Mouse (Mus musculus): ENCODE data around the gene Btbd11.
"Not testable (repeated sequence)": the region's sequence is repeated elsewhere in the genome, so short reads cannot be mapped to it uniquely, and the experiment has no call there.

Gene Btbd11

DNA sequence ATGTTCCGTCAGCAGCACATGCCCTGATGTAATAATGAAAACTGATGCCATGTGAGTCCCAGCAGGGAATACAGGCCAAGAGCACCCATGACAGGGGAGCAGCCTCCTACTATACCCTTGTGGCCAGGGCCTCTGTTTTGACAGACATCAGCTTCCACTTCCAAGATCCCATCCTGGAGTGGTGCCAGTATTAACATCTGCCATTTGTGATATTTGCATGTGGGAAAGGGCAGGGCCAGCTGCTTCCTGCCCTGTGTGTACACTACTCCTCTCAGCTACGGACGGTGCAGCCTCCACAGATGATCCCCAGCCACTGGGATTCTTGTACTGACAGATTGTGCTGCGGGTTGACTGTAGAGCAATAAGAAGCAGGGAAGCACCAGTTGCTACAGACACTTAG is 269.3 kb downstream of the Btbd11 start:
- DNase-seq (ENCODE audit: low spot score) = no peak

DNA sequence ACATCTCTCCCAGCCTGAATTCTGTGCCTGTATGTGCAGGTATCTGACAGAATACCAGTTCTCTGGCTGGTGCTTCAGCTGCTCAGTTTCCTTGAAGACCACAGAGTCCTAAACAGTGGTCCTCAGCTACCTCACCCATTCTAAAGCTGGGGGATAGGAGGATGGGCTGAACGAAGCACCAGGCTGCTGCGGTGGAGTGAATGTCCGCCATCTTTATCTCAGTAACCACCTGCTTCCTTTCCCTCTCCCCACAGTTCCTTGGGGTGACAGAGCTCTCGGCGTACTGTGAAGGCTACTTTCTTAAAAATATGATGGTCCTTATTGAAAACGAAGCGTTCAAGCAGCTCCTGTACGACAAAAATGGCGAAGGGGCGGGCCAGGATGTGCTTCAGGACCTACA is 271.3 kb downstream of the Btbd11 start:
- no peak for DNase-seq (ENCODE audit: low spot score)

DNA sequence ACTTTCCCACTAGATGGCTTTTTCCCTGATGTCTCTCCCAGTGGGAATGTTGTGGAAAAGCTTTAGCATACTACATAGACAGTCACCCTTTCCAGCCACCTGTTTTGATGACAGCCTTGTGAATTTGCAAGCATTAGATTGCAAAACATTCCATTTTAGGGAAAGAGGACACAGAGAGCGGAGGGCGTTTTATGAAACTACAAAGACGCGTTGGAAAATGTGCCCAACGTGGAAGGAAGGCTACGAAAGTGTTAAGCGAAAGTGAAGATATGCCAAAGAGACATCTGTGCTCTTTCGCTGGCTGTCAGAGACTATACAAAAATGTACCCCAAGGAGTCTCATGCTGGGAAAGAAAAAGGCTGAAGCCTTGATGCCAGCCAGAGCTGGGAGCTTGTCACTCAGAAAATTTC is 286.9 kb downstream of the Btbd11 start:
- DNase-seq (ENCODE audit: low spot score) = no peak

DNA sequence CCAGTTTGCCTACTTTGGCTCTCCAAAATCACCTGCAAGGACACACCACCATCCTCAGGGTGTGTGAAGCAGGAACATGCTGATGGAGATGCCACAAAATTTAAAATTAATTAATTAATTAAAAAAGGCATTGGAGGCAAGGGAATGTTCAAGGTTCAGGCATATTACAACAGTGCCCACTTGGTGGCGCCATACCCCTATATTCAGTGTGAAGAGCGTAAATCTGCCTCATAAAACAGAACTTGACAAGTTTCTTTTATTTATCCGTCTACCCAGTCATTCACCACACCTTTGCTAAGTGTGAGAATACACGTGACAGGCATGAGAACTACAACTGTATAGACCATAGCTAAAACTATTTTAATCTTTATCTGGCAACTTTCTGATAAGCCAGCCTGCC is 292.0 kb downstream of the Btbd11 start:
- DNase-seq (ENCODE audit: low spot score) = no peak

DNA sequence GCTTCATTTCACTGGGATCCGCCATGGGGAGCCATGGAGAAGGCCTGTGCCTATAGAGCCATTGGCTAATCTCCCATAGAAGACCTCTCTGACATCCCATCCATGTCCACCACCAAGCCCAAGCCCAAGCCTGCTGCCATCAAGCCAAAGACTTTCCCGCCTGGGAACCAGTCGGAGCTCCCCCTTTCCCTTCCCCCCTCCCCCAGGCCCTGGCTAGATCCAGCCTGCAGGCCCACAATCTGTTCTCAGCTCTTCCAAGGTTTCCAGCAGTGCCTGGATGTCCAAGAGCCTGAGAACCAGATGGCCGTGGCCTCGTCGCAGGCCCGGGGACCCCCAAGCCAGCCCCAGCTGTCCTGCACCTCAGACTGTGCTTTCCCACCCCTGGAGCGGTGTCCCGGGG is 295.8 kb downstream of the Btbd11 start:
- no peak for DNase-seq (ENCODE audit: low spot score)

DNA sequence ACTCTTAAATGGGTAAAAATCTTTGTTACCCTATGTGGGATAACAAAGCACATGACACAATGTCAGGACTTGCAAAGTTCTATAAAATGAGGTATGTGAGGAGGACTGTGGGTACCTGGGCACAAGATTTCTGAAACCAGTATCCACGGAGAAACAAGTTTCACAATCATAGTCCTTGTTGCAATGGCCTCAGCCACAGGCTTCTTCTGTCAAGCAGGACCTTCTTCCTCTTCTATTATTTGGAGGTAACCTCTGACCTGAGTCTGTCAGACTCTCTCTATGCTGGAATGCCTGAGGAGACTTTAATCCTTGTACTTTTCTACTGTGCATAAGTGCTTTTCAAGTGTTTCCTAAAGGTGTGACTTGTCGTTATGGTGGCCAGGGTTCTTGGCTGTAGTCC is 307.8 kb downstream of the Btbd11 start:
- not testable (repeated sequence) for DNase-seq (ENCODE audit: low spot score)

DNA sequence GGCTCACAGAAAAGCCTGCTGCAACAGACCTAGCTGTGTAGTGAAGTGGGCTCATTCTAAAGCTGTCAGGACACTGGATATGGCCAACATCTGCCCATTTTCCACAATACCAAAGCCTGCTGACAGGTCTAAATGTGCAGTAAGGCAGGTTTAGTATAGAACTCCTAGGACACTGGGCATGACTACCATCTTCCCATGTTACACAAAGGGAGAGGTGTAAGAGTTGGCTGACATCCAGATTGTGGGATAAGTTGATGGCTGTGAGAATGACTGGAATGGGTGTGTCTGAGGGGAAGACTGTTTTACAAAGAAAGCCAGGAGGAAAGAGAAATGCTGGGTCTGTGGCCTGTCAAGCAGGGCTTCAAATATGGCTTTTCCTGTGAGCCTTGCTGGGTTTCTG is 313.1 kb downstream of the Btbd11 start:
- no peak for DNase-seq (ENCODE audit: low spot score)

DNA sequence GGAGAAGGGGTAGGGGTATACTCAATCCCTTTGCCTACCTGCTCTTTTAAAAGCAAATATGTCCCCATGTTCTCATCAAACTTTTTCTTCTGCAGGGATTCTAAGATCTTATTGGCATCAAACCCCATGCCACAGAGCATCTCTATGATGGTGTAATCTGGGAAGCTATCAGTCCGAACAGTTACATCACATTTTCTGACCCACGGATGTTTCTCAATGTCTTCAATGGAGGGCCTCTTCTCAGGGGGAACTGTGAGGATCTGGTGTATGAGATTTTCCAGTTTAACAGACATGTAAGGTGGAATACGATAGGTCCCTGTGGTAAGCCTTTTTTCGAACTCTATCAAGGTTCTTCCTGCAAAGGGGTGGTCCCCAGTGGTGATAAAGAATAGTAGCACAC is 323.2 kb downstream of the Btbd11 start:
- DNase-seq (ENCODE audit: low spot score) = not testable (repeated sequence)
